Mouse (Mus musculus) lung, adult 2 months (tissue): ENCODE data around the gene Hoxb4.

Experiments
- CTCF ChIP-seq: fragments of 200-500 bp; IDR thresholded peaks from 2 replicates; pipeline ENCODE4 v1.5.1; 2011; ENCODE audit warnings: mild to moderate bottlenecking, low read length, control low read depth; ENCODE audit not compliant: insufficient read depth
- POLR2A ChIP-seq: fragments of 200-500 bp; IDR thresholded peaks from 2 replicates; pipeline ENCODE4 v1.6.1; 2011; ENCODE audit warnings: low read depth, mild to moderate bottlenecking, control low read depth, low read length, borderline replicate concordance; ENCODE audit errors: extremely low read depth

- TF ChIP-seq CTCF (no peak), POLR2A (no peak)
Measured at GRCm38 (mm10) chr11:96289293-96289692, 28.8 kb upstream of the Hoxb4 start.
